Mouse (Mus musculus): Measurements from ENCODE around the gene Bcl11a.

- TF ChIP-seq GABPA (IDR thresholded peaks at IDR 0.05; ENCODE audit: low read depth, low read length) (no peak), GATA1 (IDR thresholded peaks at IDR 0.05; ENCODE audit: low read depth, low read length) (no peak)
These were observed 13.6 kb upstream of the Bcl11a start for GRCm38 (mm10) chr11:24064221-24064620.

Measured in MEL (cell line).